Mouse (Mus musculus): Measurements from ENCODE around the gene Tmub2. TPM values are rescaled to one million over a fixed set of nuclear protein-coding genes. Genes with fewer than 3 reads are reported as not detected.

Tmub2 gene
- 25.7 to 34.3 TPM (median 26.5 TPM) in 3 replicates for total RNA-seq (2017)

DNA sequence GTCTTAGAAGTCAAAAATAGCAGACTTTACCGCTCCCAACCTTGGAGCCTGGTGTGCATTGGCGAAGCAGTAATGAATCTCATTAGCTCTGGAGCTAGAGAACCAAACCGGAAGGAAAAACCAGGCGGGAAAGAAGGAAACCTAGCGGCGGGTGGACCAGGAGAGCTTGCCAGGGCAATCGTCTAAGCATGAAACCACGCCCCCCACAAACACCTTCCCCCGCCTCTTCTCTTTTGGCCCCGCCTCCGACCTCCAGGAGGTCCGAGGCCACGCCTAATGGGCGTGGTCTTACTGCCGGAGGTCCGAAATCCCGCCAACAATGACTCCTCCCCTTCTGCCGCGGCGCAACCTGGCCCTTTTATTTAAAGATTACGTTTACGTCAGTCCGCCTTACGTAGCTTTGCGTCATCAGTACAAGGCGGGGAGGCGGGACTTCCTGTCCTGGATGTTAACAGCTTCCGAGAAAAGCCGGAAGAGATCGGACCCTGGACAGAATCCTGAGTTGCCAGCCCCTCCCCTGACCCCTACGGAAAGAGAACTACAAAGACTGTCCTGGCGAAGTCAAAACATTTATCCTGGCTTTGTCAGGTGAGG is at the start of gene Tmub2:
TSS of gene Tmub2 (plus strand) at position 431 of the 594 bp plus-strand sequence.
- peak; percentile 96 for ATAC-seq (replicated peaks; ENCODE audit: insufficient number of reproducible peaks, low FRiP score, low TSS enrichment, poor library complexity, severe bottlenecking)

GRCm38 (mm10) chr11:102236022-102236421 is 48.7 kb upstream of the Tmub2 start:
- ATAC-seq (replicated peaks; ENCODE audit: insufficient number of reproducible peaks, low FRiP score, low TSS enrichment, poor library complexity, severe bottlenecking): no peak

GRCm38 (mm10) chr11:102240636-102241035 is 44.1 kb upstream of the Tmub2 start:
- ATAC-seq (replicated peaks; ENCODE audit: insufficient number of reproducible peaks, low FRiP score, low TSS enrichment, poor library complexity, severe bottlenecking): no peak

DNA sequence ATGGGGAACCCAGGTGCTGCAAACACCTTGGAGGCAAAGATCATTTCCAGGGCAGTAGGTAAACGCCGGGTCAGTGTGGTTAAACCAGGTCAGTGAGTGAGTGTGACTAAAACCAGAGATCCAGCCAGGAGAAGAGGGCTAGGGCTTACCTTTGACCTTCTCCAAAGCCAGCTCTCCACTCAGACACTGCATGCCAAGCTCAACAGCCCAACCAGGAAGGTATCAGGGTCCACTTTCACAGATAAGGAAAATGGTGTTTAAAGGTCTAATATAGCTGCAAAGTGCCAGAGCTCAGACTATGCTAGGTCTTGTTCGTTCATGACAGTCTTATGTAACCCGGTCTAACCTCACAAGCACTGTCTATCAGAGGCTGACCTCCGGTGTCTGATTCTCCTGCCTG is 43.5 kb upstream of the Tmub2 start:
- no peak for ATAC-seq (replicated peaks; ENCODE audit: insufficient number of reproducible peaks, low FRiP score, low TSS enrichment, poor library complexity, severe bottlenecking)

DNA sequence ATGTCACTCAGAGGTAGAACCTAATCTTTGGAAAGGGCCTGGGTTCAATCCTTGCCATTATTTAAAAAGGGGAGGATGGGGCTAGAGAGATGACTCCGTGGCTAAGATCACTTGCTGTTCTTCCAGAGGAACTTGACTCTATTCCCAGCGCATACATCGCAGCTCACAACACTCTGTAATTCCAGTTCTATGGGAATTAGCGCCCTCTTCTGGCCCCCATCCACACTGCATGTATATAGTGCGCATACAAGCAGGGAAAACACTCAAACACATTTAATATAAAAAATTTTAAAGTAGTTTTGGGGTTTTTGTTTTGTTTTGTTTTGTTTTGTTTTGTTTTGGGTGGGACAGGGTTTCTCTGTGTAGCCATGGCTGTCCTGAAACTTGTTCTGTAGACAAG is 42.9 kb upstream of the Tmub2 start:
- no peak for ATAC-seq (replicated peaks; ENCODE audit: insufficient number of reproducible peaks, low FRiP score, low TSS enrichment, poor library complexity, severe bottlenecking)

- peak; percentile 85 for ATAC-seq (replicated peaks; ENCODE audit: insufficient number of reproducible peaks, low FRiP score, low TSS enrichment, poor library complexity, severe bottlenecking)
Measured at GRCm38 (mm10) chr11:102244926-102245449, 39.7 kb upstream of the Tmub2 start.

DNA sequence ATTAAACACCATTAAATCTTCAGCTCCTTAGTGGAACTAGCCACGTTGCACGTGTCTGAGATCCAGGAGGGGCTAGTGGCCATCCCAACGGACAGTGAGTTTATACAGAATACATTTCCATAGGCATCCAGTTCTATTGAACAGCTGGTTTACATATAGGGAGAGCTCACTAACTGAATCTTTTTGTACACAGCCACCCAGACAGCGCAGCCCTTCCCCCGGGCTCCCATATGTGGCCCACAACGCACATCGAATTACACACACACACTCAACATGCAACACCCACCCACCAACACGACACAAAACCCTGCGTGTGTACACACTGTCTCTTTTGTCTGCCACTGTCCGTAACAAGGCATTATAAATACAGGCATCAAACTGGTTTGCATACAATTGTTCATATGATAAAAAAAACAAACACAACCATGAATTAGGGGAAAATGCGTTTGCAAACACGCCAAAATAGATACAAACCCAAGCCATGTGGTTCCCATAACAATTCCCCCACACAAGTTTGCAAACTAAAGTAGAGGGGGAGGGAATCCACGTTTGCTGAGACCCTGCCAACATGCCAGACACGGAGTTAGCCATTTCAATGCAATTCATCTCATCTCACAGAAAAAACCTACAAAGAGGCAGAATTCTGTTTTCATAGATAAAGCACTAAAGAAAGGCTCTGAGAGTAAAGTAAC is 39.0 kb upstream of the Tmub2 start:
- ATAC-seq (replicated peaks; ENCODE audit: insufficient number of reproducible peaks, low FRiP score, low TSS enrichment, poor library complexity, severe bottlenecking): no peak

GRCm38 (mm10) chr11:102246273-102246635 is 38.5 kb upstream of the Tmub2 start:
- ATAC-seq (replicated peaks; ENCODE audit: insufficient number of reproducible peaks, low FRiP score, low TSS enrichment, poor library complexity, severe bottlenecking): no peak

DNA sequence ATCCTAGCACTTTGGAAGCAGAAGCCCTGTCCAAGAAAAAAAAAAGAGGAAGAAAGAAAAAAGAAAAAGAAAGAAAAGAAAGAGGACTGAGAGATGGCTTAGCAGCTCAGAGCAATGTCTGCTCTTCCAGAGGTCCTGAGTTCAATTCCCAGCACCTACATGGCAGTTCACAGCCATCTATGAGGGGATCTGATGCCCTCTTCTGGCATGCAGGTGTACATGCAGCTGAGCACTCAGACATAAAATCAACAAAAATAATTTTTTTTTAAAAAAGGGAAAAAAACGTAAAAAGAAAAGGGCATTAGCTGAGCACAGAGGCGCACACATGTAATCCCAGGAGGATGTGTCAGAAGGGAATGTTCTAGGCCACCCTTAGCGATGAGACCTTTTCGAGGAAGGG is 37.9 kb upstream of the Tmub2 start:
- ATAC-seq (replicated peaks; ENCODE audit: insufficient number of reproducible peaks, low FRiP score, low TSS enrichment, poor library complexity, severe bottlenecking): no peak

- ATAC-seq (replicated peaks; ENCODE audit: insufficient number of reproducible peaks, low FRiP score, low TSS enrichment, poor library complexity, severe bottlenecking): peak; percentile 92
Measured at GRCm38 (mm10) chr11:102248630-102249230, 36.0 kb upstream of the Tmub2 start, which contains the start of gene BC030867. Gene BC030867 (plus strand): TSS chr11:102248882.

DNA sequence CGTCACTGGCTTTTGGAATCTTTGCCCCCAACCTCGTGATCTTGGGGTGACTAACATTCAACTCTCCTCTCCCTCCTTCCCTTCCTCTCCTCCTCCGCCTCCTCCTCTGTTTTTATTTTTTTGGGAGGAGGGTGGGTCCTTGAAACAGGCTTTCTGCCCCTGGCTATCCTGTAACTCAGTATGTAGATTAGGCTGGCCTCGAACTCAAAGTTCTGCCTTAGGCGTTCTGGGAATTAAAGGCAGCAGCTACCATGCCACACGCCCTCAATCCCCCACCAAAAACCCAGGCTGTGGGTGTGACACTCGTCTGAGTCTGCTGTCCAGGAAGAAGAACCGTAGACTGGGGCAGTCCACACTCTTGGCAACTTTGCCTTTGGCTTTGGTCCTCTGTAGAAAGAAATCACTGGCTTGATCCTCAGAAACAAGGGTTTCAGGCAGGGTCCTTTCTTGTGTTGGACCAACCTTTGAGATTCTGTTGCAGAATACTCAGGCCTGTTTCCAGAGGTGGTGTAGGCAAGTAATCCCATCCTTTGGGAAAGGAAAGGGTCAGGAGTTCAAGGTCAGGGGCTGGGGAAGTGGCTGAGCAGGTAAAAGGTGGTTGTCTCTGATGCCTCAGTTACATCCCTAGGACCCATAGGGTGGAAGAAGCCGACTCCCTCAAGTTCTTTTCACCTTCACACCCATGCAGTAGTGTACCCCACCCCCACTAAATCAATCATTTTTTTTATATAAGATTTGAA is 35.2 kb upstream of the Tmub2 start:
- no peak for ATAC-seq (replicated peaks; ENCODE audit: insufficient number of reproducible peaks, low FRiP score, low TSS enrichment, poor library complexity, severe bottlenecking)

DNA sequence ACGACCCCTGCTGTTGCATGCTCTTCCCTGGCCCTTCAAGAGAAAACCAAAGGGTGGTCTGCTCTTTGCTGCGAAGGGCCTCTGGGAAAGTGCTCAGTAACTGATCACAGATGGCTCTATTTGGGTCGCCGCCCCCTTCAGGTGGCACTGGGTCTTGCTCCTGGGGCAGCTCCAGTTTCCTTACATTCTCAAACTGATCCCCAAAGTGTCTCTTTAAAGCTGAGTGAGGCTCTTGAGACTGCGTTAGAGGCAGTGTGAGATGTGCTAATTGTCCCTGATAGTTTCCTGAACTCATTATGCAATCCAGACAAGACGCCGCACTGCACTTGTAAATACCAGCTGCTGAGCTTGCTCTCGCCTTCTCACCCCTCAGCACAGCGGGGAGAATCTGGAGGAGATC is 27.2 kb upstream of the Tmub2 start:
- no peak for ATAC-seq (replicated peaks; ENCODE audit: insufficient number of reproducible peaks, low FRiP score, low TSS enrichment, poor library complexity, severe bottlenecking)

DNA sequence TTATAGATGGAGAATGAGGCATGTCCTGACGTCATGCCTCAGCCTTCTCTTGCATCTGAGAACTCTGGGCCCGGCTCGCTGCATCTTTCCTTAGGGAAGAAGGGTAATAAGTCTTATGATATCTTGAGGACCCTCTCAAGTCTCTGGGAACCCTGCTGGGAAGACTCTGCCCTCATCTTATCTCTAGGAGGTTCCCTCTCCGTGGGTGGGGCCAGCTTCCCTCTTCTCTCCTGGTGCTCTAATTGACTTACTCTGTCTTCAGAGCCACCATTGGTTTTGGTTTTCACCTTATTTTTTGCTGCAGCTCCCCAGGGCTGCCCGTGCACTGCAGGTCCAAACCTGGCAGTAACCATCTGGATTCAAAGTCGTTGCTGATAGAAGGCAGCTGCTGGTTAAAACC is 26.6 kb upstream of the Tmub2 start:
- no peak for ATAC-seq (replicated peaks; ENCODE audit: insufficient number of reproducible peaks, low FRiP score, low TSS enrichment, poor library complexity, severe bottlenecking)

DNA sequence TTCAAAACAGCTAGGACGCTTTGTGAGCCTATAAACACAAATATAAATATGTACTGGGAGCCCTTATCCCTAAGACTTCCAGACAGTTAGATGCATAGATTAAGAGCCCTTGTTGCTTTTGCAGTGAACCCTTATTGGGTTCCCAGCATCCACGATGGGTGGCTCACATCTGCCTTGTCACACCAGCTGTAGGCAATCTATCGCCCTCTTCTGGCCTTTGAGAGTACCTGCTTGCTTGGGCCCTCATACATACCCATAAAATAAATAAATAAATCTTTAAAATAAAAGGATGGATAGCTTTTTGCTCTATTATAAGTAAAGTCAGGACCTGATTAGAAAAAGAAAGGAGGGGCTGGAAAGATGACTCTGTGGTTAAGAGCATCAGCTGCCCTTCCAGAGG is 26.2 kb upstream of the Tmub2 start:
- no peak for ATAC-seq (replicated peaks; ENCODE audit: insufficient number of reproducible peaks, low FRiP score, low TSS enrichment, poor library complexity, severe bottlenecking)

- no peak for ATAC-seq (replicated peaks; ENCODE audit: insufficient number of reproducible peaks, low FRiP score, low TSS enrichment, poor library complexity, severe bottlenecking)
Measured at GRCm38 (mm10) chr11:102263211-102263610, 21.5 kb upstream of the Tmub2 start.

DNA sequence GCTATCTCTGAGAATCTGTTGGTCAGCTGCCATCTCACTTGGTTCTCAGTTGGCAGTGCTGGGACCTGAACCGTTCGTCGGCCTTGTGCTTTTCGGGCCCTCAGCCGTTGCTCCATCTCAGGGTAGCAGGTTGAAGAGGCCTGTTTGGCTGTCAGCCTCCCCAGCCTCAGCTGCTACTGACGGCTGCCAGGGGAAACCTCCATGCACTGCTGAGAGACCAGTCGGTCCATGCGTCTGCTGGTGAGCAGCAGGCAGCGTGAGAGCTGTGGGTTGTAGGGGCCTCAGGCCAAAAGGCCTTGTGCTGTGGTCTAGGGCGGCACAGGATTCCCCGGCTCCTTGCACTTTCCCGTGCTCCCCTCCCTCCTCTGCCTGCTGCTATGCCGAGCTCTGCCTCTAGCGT is 18.9 kb upstream of the Tmub2 start:
- ATAC-seq (replicated peaks; ENCODE audit: insufficient number of reproducible peaks, low FRiP score, low TSS enrichment, poor library complexity, severe bottlenecking): no peak

GRCm38 (mm10) chr11:102266631-102267355 is 17.9 kb upstream of the Tmub2 start:
- ATAC-seq (replicated peaks; ENCODE audit: insufficient number of reproducible peaks, low FRiP score, low TSS enrichment, poor library complexity, severe bottlenecking): no peak

- ATAC-seq (replicated peaks; ENCODE audit: insufficient number of reproducible peaks, low FRiP score, low TSS enrichment, poor library complexity, severe bottlenecking): peak; percentile 51; the same call in 1 of the 2 replicates
Measured at GRCm38 (mm10) chr11:102267480-102267879, 17.3 kb upstream of the Tmub2 start.
